8 mouse cellular contexts compared by ENCODE assay signal in genomic region chr8:94386214-94387026, GRCm38 (mm10). TPM values are rescaled to one million over a fixed set of nuclear protein-coding genes. Genes with fewer than 3 reads are reported as not detected.
DNase-seq lines count a peak whose midpoint lies in the region; ATAC-seq and TF ChIP-seq lines count a peak whose summit lies in the region.

Gene Herpud1, plus strand, starts transcription at chr8:94386438.

- peaks cover 6% of the 10 kb centered on the region for H3K9me3 ChIP-seq in CH12.LX (replicated peaks; ENCODE audit: low read length)
- no peaks in the 10 kb centered on the region for H3K9me3 ChIP-seq in forebrain, embryonic 12.5 days
- H3K9me3 ChIP-seq in heart, postnatal 0 days (replicated peaks; ENCODE audit: control insufficient read depth, low read length): no peaks in the 10 kb centered on the region
- H3K9me3 ChIP-seq in liver, embryonic 16.5 days (replicated peaks; ENCODE audit: control insufficient read depth, low read length): no peaks in the 10 kb centered on the region
- H3K9me3 ChIP-seq in neural tube, embryonic 13.5 days: no peaks in the 10 kb centered on the region

- no peak for TF ChIP-seq CTCF in CH12.LX (conservative IDR thresholded peaks at IDR 0.05 in 1 of 2, IDR thresholded peaks at IDR 0.05 in 1 of 2; ENCODE audit: low read depth in 2 of 2, low read length in 2 of 2)
- no peak for TF ChIP-seq CTCF in heart, postnatal 0 days (IDR thresholded peaks at IDR 0.05; ENCODE audit: low read depth)
- TF ChIP-seq CTCF in testis, adult 2 months (IDR thresholded peaks at IDR 0.05; ENCODE audit: control insufficient read depth, insufficient read depth, insufficient replicate concordance, low read depth, low read length): no peak

- H3K4me2 ChIP-seq in CH12.LX (ENCODE audit: insufficient read depth, low read depth, poor library complexity, severe bottlenecking): peak within 1 kb of the TSS; percentile 59
- H3K4me2 ChIP-seq in forebrain, embryonic 12.5 days: peak within 1 kb of the TSS; percentile 83
- peak within 1 kb of the TSS; percentile 70 for H3K4me2 ChIP-seq in heart, postnatal 0 days (ENCODE audit: low read depth, low read length)
- peak within 1 kb of the TSS; percentile 92 for H3K4me2 ChIP-seq in liver, embryonic 16.5 days (ENCODE audit: low read depth, low read length)
- H3K4me2 ChIP-seq in neural tube, embryonic 13.5 days: peak within 1 kb of the TSS; percentile 92

- TF ChIP-seq EP300 in CH12.LX (IDR thresholded peaks at IDR 0.05; ENCODE audit: low read length): no peak
- peak; percentile 52; the same call in 1 of the 2 replicates for TF ChIP-seq EP300 in heart, postnatal 0 days (IDR thresholded peaks at IDR 0.05; ENCODE audit: low read depth)

- H3K36me3 ChIP-seq in CH12.LX (replicated peaks in 1 of 2; ENCODE audit: control insufficient read depth in 1 of 2, insufficient read depth in 1 of 2, low read length in 1 of 2): peaks cover 22 to 32% of the 10 kb centered on the region in 2 experiments
- H3K36me3 ChIP-seq in forebrain, embryonic 12.5 days (replicated peaks): peaks cover 20% of the 10 kb centered on the region
- H3K36me3 ChIP-seq in heart, postnatal 0 days (replicated peaks; ENCODE audit: control insufficient read depth, insufficient read depth, low read length): peaks cover 23% of the 10 kb centered on the region
- peaks cover 23% of the 10 kb centered on the region for H3K36me3 ChIP-seq in liver, embryonic 16.5 days (ENCODE audit: control insufficient read depth, insufficient read depth)
- H3K36me3 ChIP-seq in neural tube, embryonic 13.5 days: peaks cover 22% of the 10 kb centered on the region
- peaks cover 2% of the 10 kb centered on the region; the same call in 1 of the 2 replicates for H3K36me3 ChIP-seq in testis, adult 2 months (ENCODE audit: control insufficient read depth, insufficient read depth, low read length)

- H3K27ac ChIP-seq in CH12.LX (ENCODE audit: insufficient read depth, low read depth): peak within 1 kb of the TSS; percentile 87
- H3K27ac ChIP-seq in forebrain, embryonic 12.5 days: peak within 1 kb of the TSS; percentile 87
- peak within 1 kb of the TSS; percentile 93 for H3K27ac ChIP-seq in heart, postnatal 0 days (ENCODE audit: low read depth)
- H3K27ac ChIP-seq in liver, embryonic 16.5 days (ENCODE audit: low read length): peak within 1 kb of the TSS; percentile 98
- H3K27ac ChIP-seq in neural tube, embryonic 13.5 days (replicated peaks): peak within 1 kb of the TSS; percentile 95
- H3K27ac ChIP-seq in testis, adult 2 months (ENCODE audit: control insufficient read depth, insufficient read depth, low read depth, low read length): peak within 1 kb of the TSS; percentile 97

- peak; percentile 99 for ATAC-seq in forebrain, embryonic 12.5 days (ENCODE audit: low FRiP score)
- peak; percentile 96 for ATAC-seq in heart, postnatal 0 days (ENCODE audit: insufficient read depth, low read depth)
- peak; percentile 94 for ATAC-seq in liver, embryonic 16.5 days (ENCODE audit: low read depth)
- ATAC-seq in neural tube, embryonic 13.5 days (ENCODE audit: low read depth): peak; percentile 99

- peaks cover 9 to 41% of the 10 kb centered on the region in 2 experiments for H3K4me1 ChIP-seq in CH12.LX (ENCODE audit: control insufficient read depth in 1 of 2, insufficient read depth in 2 of 2)
- peaks cover 17% of the 10 kb centered on the region for H3K4me1 ChIP-seq in forebrain, embryonic 12.5 days
- H3K4me1 ChIP-seq in heart, postnatal 0 days (ENCODE audit: control insufficient read depth, insufficient read depth): no peaks in the 10 kb centered on the region
- H3K4me1 ChIP-seq in liver, embryonic 16.5 days (ENCODE audit: control insufficient read depth, low read depth, low read length): peaks cover 31% of the 10 kb centered on the region
- H3K4me1 ChIP-seq in neural tube, embryonic 13.5 days (replicated peaks): peaks cover 24% of the 10 kb centered on the region
- H3K4me1 ChIP-seq in testis, adult 2 months (ENCODE audit: control insufficient read depth, insufficient read depth, low read length): peaks cover 4% of the 10 kb centered on the region

- H3K79me2 ChIP-seq in CH12.LX (replicated peaks; ENCODE audit: control insufficient read depth, extremely low read depth, insufficient read depth, poor library complexity, severe bottlenecking): peaks cover 47% of the 10 kb centered on the region

- TF ChIP-seq POLR2A in CH12.LX (IDR thresholded peaks at IDR 0.05; ENCODE audit: low read depth, low read length): peak; percentile 99
- TF ChIP-seq POLR2A in testis, adult 2 months (IDR thresholded peaks at IDR 0.05; ENCODE audit: control insufficient read depth, low read depth, low read length): peak; percentile 93

- peak; percentile 96 for DNase-seq in CH12.LX (ENCODE audit: extremely low read depth)
- peak; percentile 95 for DNase-seq in c-Kit-positive CD71-positive TER-119-negative erythroid progenitor cells, embryonic 14.5 days (ENCODE audit: low read depth)
- DNase-seq in heart, postnatal 0 days (ENCODE audit: low spot score): peak; percentile 97
- peak; percentile 97 to 98 for DNase-seq in kidney, postnatal 4 days

- H3K27me3 ChIP-seq in CH12.LX (replicated peaks): no peaks in the 10 kb centered on the region
- no peaks in the 10 kb centered on the region for H3K27me3 ChIP-seq in forebrain, embryonic 12.5 days
- no peaks in the 10 kb centered on the region for H3K27me3 ChIP-seq in heart, postnatal 0 days (ENCODE audit: control insufficient read depth, insufficient read depth, low read length)
- no peaks in the 10 kb centered on the region for H3K27me3 ChIP-seq in liver, embryonic 16.5 days (ENCODE audit: control insufficient read depth, insufficient read depth, low read depth, low read length)
- no peaks in the 10 kb centered on the region for H3K27me3 ChIP-seq in neural tube, embryonic 13.5 days
- no peaks in the 10 kb centered on the region for H3K27me3 ChIP-seq in testis, adult 2 months (ENCODE audit: control insufficient read depth, insufficient read depth, low read length)

- in situ Hi-C loops in CH12.LX (cut with MboI; ENCODE audit: low pct_ligation_motif_present, low pct_unique_long_range_greater_than_20kb, low sequenced_read_pairs): no loop called here

- WGBS in forebrain, embryonic 12.5 days: under 1% methylated on average over 65 of the region's 65 CpGs
- under 1% methylated on average over 64 of the region's 65 CpGs for WGBS in heart, postnatal 0 days
- under 1% methylated on average over 65 of the region's 65 CpGs for WGBS in liver, embryonic 16.5 days (ENCODE audit: insufficient replicate concordance)
- under 1% methylated on average over 65 of the region's 65 CpGs for WGBS in neural tube, embryonic 13.5 days

- H3K9ac ChIP-seq in CH12.LX (ENCODE audit: insufficient read depth, low read depth): peak within 1 kb of the TSS; percentile 95
- H3K9ac ChIP-seq in forebrain, embryonic 12.5 days: peak within 1 kb of the TSS; percentile 85
- peak within 1 kb of the TSS; percentile 79 for H3K9ac ChIP-seq in heart, postnatal 0 days (replicated peaks; ENCODE audit: low read depth, low read length)
- peak within 1 kb of the TSS; percentile 99 for H3K9ac ChIP-seq in liver, embryonic 16.5 days (ENCODE audit: low read depth, low read length)
- H3K9ac ChIP-seq in neural tube, embryonic 13.5 days: peak within 1 kb of the TSS; percentile 90

- peak within 1 kb of the TSS; percentile 71 to 97 (median 92) for H3K4me3 ChIP-seq in CH12.LX (replicated peaks in 1 of 3; ENCODE audit: low read depth in 2 of 3, low read length in 2 of 3, poor library complexity in 1 of 3)
- H3K4me3 ChIP-seq in forebrain, embryonic 12.5 days (replicated peaks): peak within 1 kb of the TSS; percentile 83
- H3K4me3 ChIP-seq in heart, postnatal 0 days (ENCODE audit: low read depth, low read length): peak within 1 kb of the TSS; percentile 75
- H3K4me3 ChIP-seq in liver, embryonic 16.5 days (ENCODE audit: low read depth, low read length): peak within 1 kb of the TSS; percentile 91
- peak within 1 kb of the TSS; percentile 75 for H3K4me3 ChIP-seq in neural tube, embryonic 13.5 days
- peak within 1 kb of the TSS; percentile 94 for H3K4me3 ChIP-seq in testis, adult 2 months (ENCODE audit: control insufficient read depth, low read depth, low read length)

- dilution Hi-C loops in CH12.LX (cut with MboI; ENCODE audit: extremely low pct_ligation_motif_present, extremely low pct_unique_long_range_greater_than_20kb, low sequenced_read_pairs): no loop called here

- TF ChIP-seq RAD21 in CH12.LX (IDR thresholded peaks at IDR 0.05; ENCODE audit: low read depth, low read length): no peak

TF ChIP-seq in CH12.LX, 34 proteins besides CTCF, POLR2A, EP300 and RAD21 (continues in another document):
- TF ChIP-seq MXI1 (IDR thresholded peaks at IDR 0.05; ENCODE audit: low read depth, low read length) (peak; percentile 92), POLR2AphosphoS2 (IDR thresholded peaks at IDR 0.05; ENCODE audit: low read depth, low read length) (peak; percentile 98), E2F4 (IDR thresholded peaks at IDR 0.05; ENCODE audit: insufficient replicate concordance, low read depth, low read length) (no peak), MAZ (IDR thresholded peaks at IDR 0.05; ENCODE audit: low read depth, low read length) (peak; percentile 77), IRF4 (IDR thresholded peaks at IDR 0.05; ENCODE audit: low read depth, low read length) (peak; percentile 59), MAFK (IDR thresholded peaks at IDR 0.05; ENCODE audit: insufficient replicate concordance, low read length) (no peak), ELF1 (IDR thresholded peaks at IDR 0.05; ENCODE audit: low read depth, low read length) (no peak), SMC3 (IDR thresholded peaks at IDR 0.05; ENCODE audit: low read depth, low read length) (0 out of 2 replicates have a peak, but pooled peaks have one; percentile 7), USF2 (conservative IDR thresholded peaks at IDR 0.05; ENCODE audit: low read depth, low read length) (no peak; the same call in 1 of the 2 replicates), TBP (conservative IDR thresholded peaks at IDR 0.05; ENCODE audit: low read depth, low read length) (peak; percentile 96), TCF12 (IDR thresholded peaks at IDR 0.05; ENCODE audit: low read depth, low read length) (peak; percentile 88), GABPA (IDR thresholded peaks at IDR 0.05; ENCODE audit: insufficient replicate concordance, low read depth, low read length) (no peak; the same call in 1 of the 2 replicates), ZMIZ1 (IDR thresholded peaks at IDR 0.05; ENCODE audit: low read depth, low read length) (peak; percentile 100)

RNA-seq across cellular contexts. Expression of gene Herpud1, which starts in this region (rescaled TPM):
- 172 and 206 TPM in 2 replicates for total RNA-seq in CH12.LX (2012; rRNA removed)
- total RNA-seq in CH12.LX (2014; rRNA removed): 243 and 257 TPM in 2 replicates
- 116 and 124 TPM in 2 replicates for polyA plus RNA-seq in CH12.LX (2012; ENCODE audit: insufficient read length, low read depth)
- 52.0 and 58.0 TPM in 2 replicates for polyA plus RNA-seq in forebrain, embryonic 12.5 days (2016; fragmentation: Nextera tagmentation; extraction: Ambion mirVana)
- 177 and 179 TPM in 2 replicates for total RNA-seq in heart, postnatal 0 days (2014; rRNA removed; ENCODE audit: low replicate concordance)
- 131 and 159 TPM in 2 replicates for polyA plus RNA-seq in heart, postnatal 0 days (2015; fragmentation: Nextera tagmentation; extraction: Ambion mirVana)
- 197 and 219 TPM in 2 replicates for polyA plus RNA-seq in liver, embryonic 16.5 days (2015; fragmentation: Nextera tagmentation; extraction: Ambion mirVana)
- polyA plus RNA-seq in neural tube, embryonic 13.5 days (2015; fragmentation: Nextera tagmentation; extraction: Ambion mirVana): 63.3 and 66.3 TPM in 2 replicates
- 227 and 245 TPM in 2 replicates for polyA plus RNA-seq in testis, adult 2 months (2012; rRNA removed)

Comparison
In these comparisons a context has a peak if more than half of its experiments do, and no peak if none do; other contexts are left out.
1. Peak in every context shown above with its lines: DNase-seq, ATAC-seq, H3K4me3 ChIP-seq and H3K27ac ChIP-seq.